Mouse (Mus musculus) testis, adult 2 months (tissue): ENCODE measurements around the gene Cuta. TPM values are rescaled to one million over a fixed set of nuclear protein-coding genes. Genes with fewer than 3 reads are reported as not detected.

Source experiments
- H3K27ac ChIP-seq: fragments of 200-500 bp; 2 replicates; pipeline ENCODE4 v1.5.1; 2012; ENCODE audit warnings: low read depth, low read length; ENCODE audit not compliant: control insufficient read depth, insufficient read depth
- H3K27me3 ChIP-seq: fragments of 200-500 bp; 2 replicates; pipeline ENCODE4 v1.6.1; 2012; ENCODE audit warnings: mild to moderate bottlenecking, low read length, moderate library complexity; ENCODE audit not compliant: control insufficient read depth, insufficient read depth
- H3K36me3 ChIP-seq: fragments of 200-500 bp; 2 replicates; pipeline ENCODE4 v1.6.1; 2012; ENCODE audit warnings: mild to moderate bottlenecking, low read length; ENCODE audit not compliant: control insufficient read depth, insufficient read depth
- H3K4me1 ChIP-seq: fragments of 200-500 bp; 2 replicates; pipeline ENCODE4 v1.6.1; 2012; ENCODE audit warnings: low read length; ENCODE audit not compliant: control insufficient read depth, insufficient read depth
- H3K4me3 ChIP-seq: fragments of 200-500 bp; 2 replicates; pipeline ENCODE4 v1.5.1; 2012; ENCODE audit warnings: low read depth, mild to moderate bottlenecking, low read length, moderate library complexity, mixed read lengths; ENCODE audit not compliant: control insufficient read depth
- CTCF ChIP-seq: fragments of 200-500 bp; IDR thresholded peaks from 2 replicates; pipeline ENCODE4 v1.5.1; 2012; ENCODE audit warnings: low read depth, mild to moderate bottlenecking, inconsistent platforms, low read length, moderate library complexity; ENCODE audit not compliant: control insufficient read depth, insufficient read depth, insufficient replicate concordance
- POLR2A ChIP-seq: fragments of 200-500 bp; IDR thresholded peaks from 2 replicates; pipeline ENCODE4 v1.6.1; 2012; ENCODE audit warnings: low read depth, mild to moderate bottlenecking, inconsistent platforms, low read length, moderate library complexity; ENCODE audit not compliant: control insufficient read depth
- polyA plus RNA-seq: library from polyadenylated mRNA; depleted of rRNA; stranded (reverse); fragments of >200 nt; gene quantifications from 2 replicates; pipeline ENCODE4 v1.2.3, GENCODE M21; 2012

Cuta gene
- polyA plus RNA-seq, 1 experiment = 24.0 TPM

- Histone ChIP-seq H3K27ac (no peak overlapping the region), H3K27me3 (no peaks in the 10 kb centered on the region), H3K36me3 (no peaks in the 10 kb centered on the region; the same call in none of the 2 replicates), H3K4me1 (peaks cover 24% of the 10 kb centered on the region), H3K4me3 (no peak overlapping the region)
- TF ChIP-seq POLR2A (no peak), CTCF (no peak)
Measured at GRCm38 (mm10) chr17:26953726-26954125, 14.4 kb upstream of the Cuta start.

GRCm38 (mm10) chr17:26953201-26953600 lies 13.8 kb upstream of the Cuta start:
- H3K4me1 ChIP-seq = peaks cover 26% of the 10 kb centered on the region
- TF ChIP-seq POLR2A (no peak), CTCF (no peak)
- no peaks in the 10 kb centered on the region; the same call in none of the 2 replicates for H3K36me3 ChIP-seq
- H3K27me3 ChIP-seq = no peaks in the 10 kb centered on the region
- no peak overlapping the region for H3K4me3 ChIP-seq
- no peak overlapping the region for H3K27ac ChIP-seq

GRCm38 (mm10) chr17:26951952-26952877 lies 12.8 kb upstream of the Cuta start:
- H3K27me3 ChIP-seq = no peaks in the 10 kb centered on the region
- H3K27ac ChIP-seq = no peak overlapping the region
- H3K4me3 ChIP-seq = peak overlapping the region; percentile 67
- no peaks in the 10 kb centered on the region; the same call in none of the 2 replicates for H3K36me3 ChIP-seq
- H3K4me1 ChIP-seq = peaks cover 31% of the 10 kb centered on the region
- no peak; the same call in 1 of the 2 replicates for TF ChIP-seq POLR2A
- TF ChIP-seq CTCF = no peak

- TF ChIP-seq POLR2A = no peak
- no peak for TF ChIP-seq CTCF
Measured at GRCm38 (mm10) chr17:26951406-26951805, 12.0 kb upstream of the Cuta start.

GRCm38 (mm10) chr17:26950560-26951288 lies 11.4 kb upstream of the Cuta start:
- H3K4me1 ChIP-seq = peaks cover 44% of the 10 kb centered on the region
- TF ChIP-seq POLR2A (no peak), CTCF (no peak)
- no peak overlapping the region for H3K27ac ChIP-seq
- no peaks in the 10 kb centered on the region; the same call in none of the 2 replicates for H3K36me3 ChIP-seq
- H3K27me3 ChIP-seq = no peaks in the 10 kb centered on the region
- H3K4me3 ChIP-seq = peak overlapping the region; percentile 73

More at GRCm38 (mm10) chr17:26951406-26951805, 12.0 kb upstream of the Cuta start:
- no peaks in the 10 kb centered on the region for H3K27me3 ChIP-seq
- H3K4me1 ChIP-seq = peaks cover 39% of the 10 kb centered on the region
- H3K4me3 ChIP-seq = peak overlapping the region; percentile 73
- no peaks in the 10 kb centered on the region; the same call in none of the 2 replicates for H3K36me3 ChIP-seq
- H3K27ac ChIP-seq = no peak overlapping the region

- Histone ChIP-seq H3K27ac (no peak overlapping the region), H3K4me1 (peaks cover 45% of the 10 kb centered on the region), H3K27me3 (no peaks in the 10 kb centered on the region), H3K4me3 (peak overlapping the region; percentile 61), H3K36me3 (no peaks in the 10 kb centered on the region; the same call in none of the 2 replicates)
- no peak for TF ChIP-seq CTCF
Measured at GRCm38 (mm10) chr17:26949866-26950265, 10.5 kb upstream of the Cuta start.
